ENCODE assay signal across 8 mouse cellular contexts in genomic region chr9:120914877-120915459, GRCm38 (mm10). TPM values are rescaled to one million over a fixed set of nuclear protein-coding genes. Genes with fewer than 3 reads are reported as not detected.
DNase-seq lines count a peak whose midpoint lies in the region; ATAC-seq and TF ChIP-seq lines count a peak whose summit lies in the region.

No protein-coding gene starts in this region.

- ATAC-seq in erythroblast, adult 5-6 weeks (replicated peaks; ENCODE audit: low FRiP score, poor library complexity, severe bottlenecking): peak; percentile 65
- ATAC-seq in kidney, embryonic 16.5 days (ENCODE audit: low FRiP score, low TSS enrichment): 0 out of 2 replicates have a peak, but pooled peaks have one; percentile 39

- no peak for TF ChIP-seq POLR2A in kidney, adult 2 months (IDR thresholded peaks at IDR 0.05; ENCODE audit: low read depth, low read length)

- TF ChIP-seq CTCF in kidney, adult 2 months (conservative IDR thresholded peaks at IDR 0.05; ENCODE audit: insufficient read depth, insufficient read length, low read depth, low read length): peak; percentile 32

- peaks cover 3% of the 10 kb centered on the region; the same call in 1 of the 2 replicates for H3K9me3 ChIP-seq in kidney, embryonic 16.5 days (ENCODE audit: low read length)

- H3K4me3 ChIP-seq in kidney, adult 2 months (ENCODE audit: insufficient read depth, low read depth, low read length): no peak overlapping the region
- H3K4me3 ChIP-seq in kidney, embryonic 16.5 days (ENCODE audit: low read length): no peak overlapping the region

- 76% methylated on average over 14 of the region's 14 CpGs for whole genome bisulfite sequencing in kidney, adult 2 months
- WGBS in kidney, embryonic 16.5 days: 86% methylated on average over 14 of the region's 14 CpGs

- H3K4me2 ChIP-seq in kidney, embryonic 16.5 days (replicated peaks; ENCODE audit: low read depth, low read length): no peak overlapping the region

- no peaks in the 10 kb centered on the region for H3K4me1 ChIP-seq in kidney, adult 2 months (ENCODE audit: control insufficient read depth, insufficient read depth, low read length)
- H3K4me1 ChIP-seq in kidney, embryonic 16.5 days (ENCODE audit: insufficient read depth, low read length): peaks cover 15% of the 10 kb centered on the region; the same call in 1 of the 2 replicates

- H3K9ac ChIP-seq in kidney, embryonic 16.5 days (replicated peaks; ENCODE audit: low read length): no peak overlapping the region

- no peaks in the 10 kb centered on the region for H3K27me3 ChIP-seq in kidney, adult 2 months (replicated peaks; ENCODE audit: control insufficient read depth, insufficient read depth, low read length)
- no peaks in the 10 kb centered on the region for H3K27me3 ChIP-seq in kidney, embryonic 16.5 days (ENCODE audit: insufficient read depth, low read length)

- H3K27ac ChIP-seq in kidney, adult 2 months (ENCODE audit: insufficient read depth, low read depth, low read length): peak overlapping the region; percentile 21; the same call in 1 of the 2 replicates
- peak overlapping the region; percentile 43; the same call in 1 of the 2 replicates for H3K27ac ChIP-seq in kidney, embryonic 16.5 days (ENCODE audit: low read length)

- H3K36me3 ChIP-seq in kidney, adult 2 months (ENCODE audit: control insufficient read depth, insufficient read depth, low read length): no peaks in the 10 kb centered on the region
- no peaks in the 10 kb centered on the region for H3K36me3 ChIP-seq in kidney, embryonic 16.5 days (ENCODE audit: insufficient read depth, low read length)

- peak; percentile 51 for DNase-seq in kidney, adult 2 months
- DNase-seq in kidney, adult 18-20 months: no peak
- peak; percentile 76 for DNase-seq in naive thymus-derived CD4-positive, alpha-beta T cell, adult 2 months (ENCODE audit: low read depth)
- DNase-seq in embryo, embryonic 11 days: no peak
- DNase-seq in cerebellum, adult 11-12 months: no peak
- DNase-seq in cerebellum, postnatal 25 days: no peak

RNA-seq across cellular contexts. Expression of gene Ctnnb1, which starts 14.0 kb away (rescaled TPM):
- 102 and 156 TPM in 2 replicates for polyA plus RNA-seq in kidney, adult 2 months (2012; rRNA removed)
- total RNA-seq in erythroblast, adult 5-6 weeks (2015; ENCODE audit: low replicate concordance): 138 and 172 TPM in 2 replicates
- 182 and 196 TPM in 2 replicates for total RNA-seq in erythroblast, adult 5-6 weeks (2017; ENCODE audit: low replicate concordance)
- polyA plus RNA-seq in kidney, embryonic 16.5 days (2015; fragmentation: Nextera tagmentation; extraction: Ambion mirVana): 639 and 663 TPM in 2 replicates

Comparison
In these comparisons a context has a peak if more than half of its experiments do, and no peak if none do; other contexts are left out.
1. DNase-seq: peak in kidney, adult 2 months (single experiment) and naive thymus-derived CD4-positive, alpha-beta T cell, adult 2 months (single experiment); none in kidney, adult 18-20 months (single experiment), embryo, embryonic 11 days (single experiment), cerebellum, adult 11-12 months (single experiment) and cerebellum, postnatal 25 days (0 of 2).